Mouse (Mus musculus) CH12.LX (cell line): ENCODE measurements at regions not wholly inside any gene's neighbourhood (a gene's known extent, or its start where the extent isn't known, plus 50 kb on each side); places are given as distances from the start of the nearest gene placed in this dataset.

Experiments
- DNase-seq: peaks from one replicate; pipeline ENCODE4 v3.0.0-alpha.2; 2013; ENCODE audit errors: extremely low read depth
- H3K27ac ChIP-seq: 2 replicates; pipeline ENCODE4 v1.5.1; 2012; ENCODE audit warnings: low read depth, mild to moderate bottlenecking, control low read depth, moderate library complexity; ENCODE audit not compliant: insufficient read depth
- H3K27me3 ChIP-seq: replicated peaks from 2 replicates; pipeline ENCODE3; 2012; ENCODE audit warnings: inconsistent platforms
- H3K36me3 ChIP-seq, 2 experiments: replicated peaks in 1 of 2; 2 replicates each; pipeline versions ENCODE3 to v1.6.1; 2012; ENCODE audit warnings: inconsistent platforms in 1 of 2, low read length in 1 of 2, mild to moderate bottlenecking in 1 of 2, mixed read lengths in 1 of 2, moderate library complexity in 1 of 2; ENCODE audit not compliant: control insufficient read depth in 1 of 2, insufficient read depth in 1 of 2
- H3K4me1 ChIP-seq, 2 experiments: 2 replicates each; pipeline ENCODE4 v1.6.1; 2012; ENCODE audit warnings: inconsistent platforms in 1 of 2, moderate library complexity in 1 of 2; ENCODE audit not compliant: insufficient read depth in 2 of 2, control insufficient read depth in 1 of 2
- H3K4me2 ChIP-seq: 2 replicates; pipeline ENCODE4 v1.6.1; 2012; ENCODE audit warnings: low read depth, mild to moderate bottlenecking, control low read depth; ENCODE audit not compliant: poor library complexity, insufficient read depth, severe bottlenecking
- H3K4me3 ChIP-seq, 3 experiments: fragments of 150-350 bp in 1 of 3; sonication (generic) in 1 of 3; replicated peaks in 1 of 3; 2 replicates each; pipeline versions ENCODE3 to v1.5.1; 2011 to 2012; ENCODE audit warnings: low read depth in 2 of 3, low read length in 2 of 3, mild to moderate bottlenecking in 2 of 3, moderate library complexity in 2 of 3, control low read depth in 1 of 3, improper control_type of control experiment in 1 of 3, inconsistent platforms in 1 of 3, mixed read lengths in 1 of 3; ENCODE audit not compliant: poor library complexity in 1 of 3
- H3K79me2 ChIP-seq: replicated peaks from 2 replicates; pipeline ENCODE4 v1.6.1; 2012; ENCODE audit warnings: mild to moderate bottlenecking, moderate library complexity; ENCODE audit not compliant: control insufficient read depth, poor library complexity, insufficient read depth, severe bottlenecking; ENCODE audit errors: extremely low read depth
- H3K9ac ChIP-seq: 2 replicates; pipeline ENCODE4 v1.6.1; 2012; ENCODE audit warnings: low read depth, mild to moderate bottlenecking, control low read depth, moderate library complexity; ENCODE audit not compliant: insufficient read depth
- H3K9me3 ChIP-seq: replicated peaks from 2 replicates; pipeline ENCODE3; 2012; ENCODE audit warnings: low read length, inconsistent platforms, mixed read lengths
- CHD1 ChIP-seq: IDR thresholded peaks from 2 replicates; pipeline ENCODE4 v1.6.1; 2012; ENCODE audit warnings: low read depth, low read length, improper control_type of control experiment, inconsistent platforms
- CHD2 ChIP-seq: IDR thresholded peaks from 2 replicates; pipeline ENCODE4 v1.6.1; 2011; ENCODE audit warnings: low read length, improper control_type of control experiment
- CTCF ChIP-seq, 2 experiments: IDR thresholded peaks in 1 of 2; conservative IDR thresholded peaks in 1 of 2; 2 replicates each; pipeline ENCODE4 v1.5.1; 2011 to 2012; ENCODE audit warnings: low read depth in 2 of 2, low read length in 2 of 2, improper control_type of control experiment in 1 of 2, inconsistent platforms in 1 of 2, mild to moderate bottlenecking in 1 of 2, moderate library complexity in 1 of 2
- E2F4 ChIP-seq: IDR thresholded peaks from 2 replicates; pipeline ENCODE4 v1.6.1; 2011; ENCODE audit warnings: low read depth, low read length, improper control_type of control experiment; ENCODE audit not compliant: insufficient replicate concordance
- EP300 ChIP-seq: IDR thresholded peaks from 2 replicates; pipeline ENCODE4 v1.6.1; 2011; ENCODE audit warnings: low read length, improper control_type of control experiment
- ETS1 ChIP-seq: conservative IDR thresholded peaks from 2 replicates; pipeline ENCODE4 v1.6.1; 2012; ENCODE audit warnings: low read depth, mild to moderate bottlenecking, inconsistent platforms, low read length, improper control_type of control experiment, moderate library complexity
- HCFC1 ChIP-seq: IDR thresholded peaks from 2 replicates; pipeline ENCODE4 v1.6.1; 2012; ENCODE audit warnings: low read depth, mild to moderate bottlenecking, inconsistent platforms, low read length, improper control_type of control experiment
- IRF4 ChIP-seq: IDR thresholded peaks from 2 replicates; pipeline ENCODE4 v1.6.1; 2014; ENCODE audit warnings: low read depth, mild to moderate bottlenecking, inconsistent platforms, low read length, improper control_type of control experiment
- MAFK ChIP-seq: IDR thresholded peaks from 2 replicates; pipeline ENCODE4 v1.6.1; 2011; ENCODE audit warnings: low read length, improper control_type of control experiment; ENCODE audit not compliant: insufficient replicate concordance
- MAX ChIP-seq: IDR thresholded peaks from 2 replicates; pipeline ENCODE4 v1.6.1; 2011; ENCODE audit warnings: low read length, improper control_type of control experiment
- MEF2A ChIP-seq: IDR thresholded peaks from 2 replicates; pipeline ENCODE4 v1.6.1; 2014; ENCODE audit warnings: low read depth, mild to moderate bottlenecking, inconsistent platforms, low read length, improper control_type of control experiment, borderline replicate concordance
- MXI1 ChIP-seq: IDR thresholded peaks from 2 replicates; pipeline ENCODE4 v1.6.1; 2011; ENCODE audit warnings: mild to moderate bottlenecking, low read depth, low read length, improper control_type of control experiment
- MYC ChIP-seq: IDR thresholded peaks from 2 replicates; pipeline ENCODE4 v1.6.1; 2011; ENCODE audit warnings: low read depth, mild to moderate bottlenecking, improper control_type of control experiment, low read length
- NRF1 ChIP-seq: IDR thresholded peaks from 2 replicates; pipeline ENCODE4 v1.6.1; 2014; ENCODE audit warnings: low read depth, mild to moderate bottlenecking, inconsistent platforms, low read length, improper control_type of control experiment, moderate library complexity
- POLR2A ChIP-seq: IDR thresholded peaks from 2 replicates; pipeline ENCODE4 v1.6.1; 2011; ENCODE audit warnings: low read depth, mild to moderate bottlenecking, improper control_type of control experiment, low read length
- SIN3A ChIP-seq: IDR thresholded peaks from 2 replicates; pipeline ENCODE4 v1.6.1; 2012; ENCODE audit warnings: low read length, improper control_type of control experiment, inconsistent platforms
- TCF12 ChIP-seq: IDR thresholded peaks from 2 replicates; pipeline ENCODE4 v1.6.1; 2014; ENCODE audit warnings: low read depth, mild to moderate bottlenecking, inconsistent platforms, low read length, improper control_type of control experiment
- USF2 ChIP-seq: conservative IDR thresholded peaks from 2 replicates; pipeline ENCODE4 v1.6.1; 2011; ENCODE audit warnings: low read depth, low read length, improper control_type of control experiment
- ZC3H11A ChIP-seq: IDR thresholded peaks from 2 replicates; pipeline ENCODE4 v1.6.1; 2012; ENCODE audit warnings: low read depth, mild to moderate bottlenecking, inconsistent platforms, low read length, improper control_type of control experiment
- ZMIZ1 ChIP-seq: IDR thresholded peaks from 2 replicates; pipeline ENCODE4 v1.6.1; 2012; ENCODE audit warnings: low read depth, mild to moderate bottlenecking, inconsistent platforms, low read length, improper control_type of control experiment
- ZNF384 ChIP-seq: IDR thresholded peaks from 2 replicates; pipeline ENCODE4 v1.6.1; 2012; ENCODE audit warnings: low read depth, low read length, improper control_type of control experiment, inconsistent platforms
- dilution Hi-C: fragments of 300-500 bp; cut with MboI; formaldehyde crosslinking; loops from 2 replicates; pipeline ENCODE4 v1.14.3; 2020; ENCODE audit warnings: low sequenced_read_pairs; ENCODE audit not compliant: extremely low pct_unique_long_range_greater_than_20kb, extremely low pct_ligation_motif_present
- in situ Hi-C: fragments of 300-500 bp; cut with MboI; formaldehyde crosslinking; loops from 3 replicates; pipeline ENCODE4 v1.14.3; 2019; ENCODE audit warnings: low sequenced_read_pairs, low pct_ligation_motif_present, low pct_unique_long_range_greater_than_20kb, mixed read lengths

DNA sequence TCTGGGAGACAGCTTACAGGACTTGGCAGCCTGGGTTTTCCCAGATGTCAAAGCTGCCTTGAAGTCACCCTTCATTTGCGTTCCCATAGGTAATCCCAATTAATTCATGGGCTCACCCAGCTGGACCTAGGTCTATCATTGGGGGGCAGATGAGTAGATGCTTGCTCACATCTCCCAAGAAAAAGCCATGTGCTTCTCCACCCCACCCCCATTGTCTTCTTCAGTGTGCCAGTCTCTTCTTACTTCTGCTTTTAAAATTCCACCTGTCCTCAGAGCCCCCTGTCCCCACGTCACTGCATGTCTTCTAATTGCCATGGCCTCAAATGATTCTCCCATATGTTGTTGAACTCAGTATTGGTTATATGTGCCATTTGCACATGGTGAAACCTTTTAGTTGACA lies 240.9 kb upstream of the Runx1 start:
- no peaks in the 10 kb centered on the region for H3K27me3 ChIP-seq
- H3K9me3 ChIP-seq: no peaks in the 10 kb centered on the region
- TF ChIP-seq TCF12 (no peak), MAX (peak; percentile 83), MYC (peak; percentile 74), E2F4 (no peak), CHD2 (peak; percentile 36; the same call in 1 of the 2 replicates), EP300 (0 out of 2 replicates have a peak, but pooled peaks have one; percentile 14), NRF1 (no peak), ZC3H11A (no peak), HCFC1 (no peak), USF2 (no peak)
- in situ Hi-C loops (no loop called here), dilution Hi-C loops (no loop called here)
- H3K4me1 ChIP-seq: peaks cover 10 to 19% of the 10 kb centered on the region in 2 experiments; a peak in 3 of 4 replicates
- H3K4me2 ChIP-seq: no peak overlapping the region
- no peaks in the 10 kb centered on the region for H3K36me3 ChIP-seq
- no peak overlapping the region for H3K27ac ChIP-seq
- H3K4me3 ChIP-seq: no peak overlapping the region
- H3K9ac ChIP-seq: no peak overlapping the region
- DNase-seq: peak; percentile 39
- no peaks in the 10 kb centered on the region for H3K79me2 ChIP-seq

DNA sequence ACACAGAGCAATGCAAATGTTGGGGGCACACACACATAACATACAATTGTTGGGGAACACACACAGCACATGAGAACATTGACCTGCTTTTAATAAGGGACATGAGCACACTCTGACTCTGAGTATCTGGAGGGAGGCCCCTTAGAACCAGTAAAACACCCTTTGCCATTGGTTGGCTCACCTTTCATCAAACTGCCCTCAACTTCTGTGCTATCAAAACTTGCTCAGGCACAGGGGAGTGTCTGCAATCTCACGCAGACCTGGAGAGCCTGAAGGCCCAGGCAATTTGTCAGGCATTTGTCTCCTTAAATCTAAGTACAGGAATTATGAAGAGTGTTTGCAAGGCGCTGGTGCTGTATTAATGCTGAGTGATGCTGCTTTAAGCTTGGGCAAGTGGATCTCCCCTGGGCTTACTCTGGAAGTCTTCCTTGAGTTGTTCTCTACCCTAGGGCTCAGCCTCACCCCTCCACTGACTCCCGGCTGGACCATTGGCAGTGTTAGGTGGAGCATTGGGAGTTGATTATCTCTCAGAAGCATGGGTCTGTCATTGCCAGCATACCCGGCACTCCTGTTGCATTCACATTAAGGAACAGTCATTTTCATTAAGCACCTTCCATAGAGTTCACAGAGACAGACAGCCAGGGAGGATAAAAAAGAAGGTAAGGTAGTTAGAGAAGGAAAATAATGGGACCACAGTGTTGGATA lies 235.7 kb upstream of the Runx1 start:
- Histone ChIP-seq H3K79me2 (no peaks in the 10 kb centered on the region), H3K9me3 (no peaks in the 10 kb centered on the region), H3K27ac (no peak overlapping the region), H3K4me1 (peaks cover under 1 to 9% of the 10 kb centered on the region in 2 experiments; a peak in 3 of 4 replicates), H3K9ac (no peak overlapping the region), H3K27me3 (no peaks in the 10 kb centered on the region), H3K36me3 (no peaks in the 10 kb centered on the region), H3K4me2 (no peak overlapping the region), H3K4me3 (no peak overlapping the region)
- in situ Hi-C loops (no loop called here), dilution Hi-C loops (no loop called here)
- TF ChIP-seq CTCF (conservative IDR thresholded peaks at IDR 0.05 in 1 of 2, IDR thresholded peaks at IDR 0.05 in 1 of 2; ENCODE audit: low read depth in 2 of 2, low read length in 2 of 2) (no peak), CHD1 (no peak), POLR2A (no peak)
- DNase-seq: no peak

DNA sequence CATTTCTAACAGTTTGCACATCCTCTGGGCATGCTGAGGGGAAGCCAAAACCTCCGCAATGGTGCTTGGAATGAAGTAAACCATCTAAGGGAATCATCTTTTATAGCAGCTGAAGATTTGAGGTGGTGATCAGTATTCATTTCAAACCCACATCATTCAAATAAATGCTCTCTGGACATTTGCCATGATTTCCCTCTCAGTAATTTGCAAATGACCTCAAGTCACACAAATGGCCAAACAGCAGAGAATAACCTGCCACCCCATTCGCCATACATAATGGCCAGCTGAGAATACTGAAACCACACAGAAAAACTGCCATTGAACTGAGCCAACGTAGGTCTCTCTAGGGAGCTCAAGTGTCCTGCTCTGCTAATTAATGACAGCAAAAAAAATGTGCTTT lies 230.3 kb upstream of the Runx1 start:
- H3K36me3 ChIP-seq: no peaks in the 10 kb centered on the region
- 0 out of 2 replicates have a peak overlapping the region, but pooled peaks have one; percentile 42 for H3K27ac ChIP-seq
- no peaks in the 10 kb centered on the region for H3K9me3 ChIP-seq
- TF ChIP-seq MAX: 0 out of 2 replicates have a peak, but pooled peaks have one; percentile 11
- TF ChIP-seq ZNF384: peak; percentile 57; the same call in 1 of the 2 replicates
- no peak for TF ChIP-seq MXI1
- TF ChIP-seq MEF2A: peak; percentile 35; the same call in 1 of the 2 replicates
- TF ChIP-seq ZMIZ1: no peak
- TF ChIP-seq MAFK: 0 out of 2 replicates have a peak, but pooled peaks have one; percentile 13
- TF ChIP-seq SIN3A: peak; percentile 43; the same call in 1 of the 2 replicates
- TF ChIP-seq IRF4: peak; percentile 52; the same call in 1 of the 2 replicates
- TF ChIP-seq ETS1: peak; percentile 46; the same call in 1 of the 2 replicates
- peak; percentile 29; the same call in 1 of the 2 replicates for TF ChIP-seq TCF12
- TF ChIP-seq MYC: no peak
- H3K4me2 ChIP-seq: peak overlapping the region; percentile 65
- peaks cover 12 to 41% of the 10 kb centered on the region in 2 experiments for H3K4me1 ChIP-seq
- no peak overlapping the region; the same call in 1 of the 2 replicates for H3K9ac ChIP-seq
- H3K79me2 ChIP-seq: no peaks in the 10 kb centered on the region
- no peaks in the 10 kb centered on the region for H3K27me3 ChIP-seq
- in situ Hi-C loops (no loop called here), dilution Hi-C loops (no loop called here)
- peak; percentile 14 for DNase-seq
- H3K4me3 ChIP-seq: peak overlapping the region in 1 of 3 experiments; percentile 22
